Mouse (Mus musculus) embryonic facial prominence, embryonic 12.5 days (tissue): ENCODE measurements at regions not wholly inside any gene's neighbourhood (a gene's known extent, or its start where the extent isn't known, plus 50 kb on each side); places are given as distances from the start of the nearest gene placed in this dataset.
"Not testable (repeated sequence)": the region's sequence is repeated elsewhere in the genome, so short reads cannot be mapped to it uniquely, and the experiment has no call there.

Source experiments
- ATAC-seq: fragments of 200-750 bp; cut with Nextera tagmentation; 2 replicates; pipeline ENCODE4 v1.8.0; 2017; ENCODE audit not compliant: insufficient number of reproducible peaks, insufficient read depth, low FRiP score, low TSS enrichment
- H3K27ac ChIP-seq: fragments of 300-500 bp; sonication (generic); 2 replicates; pipeline ENCODE4 v1.5.1; 2016; ENCODE audit warnings: mild to moderate bottlenecking
- H3K27me3 ChIP-seq: fragments of 300-500 bp; sonication (generic); 2 replicates; pipeline ENCODE4 v1.6.1; 2016; ENCODE audit warnings: mild to moderate bottlenecking, moderate library complexity
- H3K36me3 ChIP-seq: fragments of 300-500 bp; sonication (generic); 2 replicates; pipeline ENCODE4 v1.6.1; 2016; ENCODE audit warnings: mild to moderate bottlenecking
- H3K4me1 ChIP-seq: fragments of 300-500 bp; sonication (generic); 2 replicates; pipeline ENCODE4 v1.6.1; 2016
- H3K4me2 ChIP-seq: fragments of 300-500 bp; sonication (generic); replicated peaks from 2 replicates; pipeline ENCODE4 v1.6.1; 2016; ENCODE audit warnings: mild to moderate bottlenecking, moderate library complexity
- H3K4me3 ChIP-seq: fragments of 300-500 bp; sonication (generic); 2 replicates; pipeline ENCODE4 v1.5.1; 2016; ENCODE audit warnings: mild to moderate bottlenecking
- H3K9ac ChIP-seq: fragments of 300-500 bp; sonication (generic); 2 replicates; pipeline ENCODE4 v1.6.1; 2016; ENCODE audit warnings: mild to moderate bottlenecking, moderate library complexity
- H3K9me3 ChIP-seq: fragments of 300-500 bp; sonication (generic); 2 replicates; pipeline ENCODE4 v1.6.1; 2016; ENCODE audit warnings: mild to moderate bottlenecking, moderate library complexity
- WGBS: fragments of 180-500 bp; shearing (Covaris S2); methylation state at CpG from one replicate; pipeline ENCODE4 v1.1.7; 2016; 5-methylcytosine and 5-hydroxymethylcytosine counted together

DNA sequence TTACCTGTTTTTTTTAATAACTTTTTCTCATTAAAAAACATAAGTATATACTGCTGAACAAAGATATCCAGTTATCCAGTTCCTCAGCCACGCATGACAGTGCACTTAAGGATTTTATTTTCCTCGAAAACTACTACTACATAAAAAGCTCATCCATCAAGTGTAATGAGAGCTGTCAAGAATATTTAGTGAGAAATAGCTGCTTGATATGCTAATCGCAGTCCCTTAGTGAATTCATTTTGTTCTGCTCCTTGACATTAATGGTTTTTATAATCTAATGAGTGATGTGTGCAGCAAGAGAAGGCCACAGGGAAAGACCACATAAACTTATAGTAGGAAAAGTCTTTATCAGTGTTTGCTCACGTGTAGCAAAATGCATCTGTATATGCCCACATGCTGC is 754.0 kb upstream of the Slc39a10 start:
- no peak overlapping the region for H3K4me2 ChIP-seq
- no peaks in the 10 kb centered on the region for H3K4me1 ChIP-seq
- 68% methylated on average over 4 of the region's 4 CpGs for WGBS
- no peak overlapping the region for H3K27ac ChIP-seq
- H3K9me3 ChIP-seq: no peaks in the 10 kb centered on the region
- no peak overlapping the region for H3K4me3 ChIP-seq
- H3K27me3 ChIP-seq: no peaks in the 10 kb centered on the region
- no peak for ATAC-seq
- H3K9ac ChIP-seq: no peak overlapping the region
- no peaks in the 10 kb centered on the region for H3K36me3 ChIP-seq

DNA sequence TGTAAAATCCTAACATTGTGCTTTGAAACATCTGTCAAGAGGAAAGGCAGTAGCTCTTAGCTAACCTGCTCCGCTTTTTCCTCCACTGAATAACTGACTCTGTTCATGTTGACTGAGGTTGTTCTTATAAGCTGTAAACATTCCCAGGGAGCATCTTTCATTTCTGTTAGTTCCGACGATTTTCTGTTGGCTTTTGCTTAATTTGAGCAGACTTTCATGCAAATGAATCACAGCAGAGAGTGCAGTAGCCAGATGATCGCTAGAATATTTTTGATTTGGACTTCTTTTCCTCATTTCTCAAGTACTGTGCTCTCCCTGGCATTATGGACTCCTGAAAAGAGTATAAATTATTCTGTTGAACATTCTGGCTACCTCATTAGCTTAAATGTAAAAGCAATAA is 713.9 kb upstream of the Slc39a10 start:
- WGBS: 81% methylated on average over 4 of the region's 4 CpGs
- H3K4me2 ChIP-seq: no peak overlapping the region

DNA sequence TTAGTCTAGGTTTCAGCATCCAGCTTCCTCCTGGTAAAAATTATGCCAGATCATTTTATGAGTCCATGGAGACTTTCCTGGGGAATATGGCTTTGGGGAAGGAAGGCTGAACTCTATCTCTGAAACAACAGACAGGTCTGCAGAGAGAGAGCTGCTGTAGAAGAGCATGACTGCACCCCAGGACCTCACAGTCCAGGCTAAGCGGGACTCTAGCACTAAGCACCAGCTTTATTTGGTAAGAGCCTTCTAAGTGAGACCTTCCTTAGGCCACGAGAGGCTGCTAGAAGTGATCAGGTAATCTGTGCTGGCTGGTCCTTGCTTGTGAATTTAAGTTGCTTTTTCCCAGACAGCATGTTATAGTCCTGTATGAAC is 711.3 kb upstream of the Slc39a10 start:
- ATAC-seq: no peak
- Histone ChIP-seq H3K27me3 (no peaks in the 10 kb centered on the region), H3K27ac (no peak overlapping the region), H3K9me3 (no peaks in the 10 kb centered on the region), H3K4me2 (no peak overlapping the region), H3K4me1 (no peaks in the 10 kb centered on the region), H3K9ac (no peak overlapping the region), H3K36me3 (no peaks in the 10 kb centered on the region), H3K4me3 (no peak overlapping the region)
- 34% methylated on average over 2 of the region's 2 CpGs for WGBS

More for the DNA sequence above, 713.9 kb upstream of the Slc39a10 start:
- no peaks in the 10 kb centered on the region for H3K9me3 ChIP-seq
- no peak for ATAC-seq
- no peak overlapping the region for H3K9ac ChIP-seq
- no peaks in the 10 kb centered on the region for H3K36me3 ChIP-seq
- H3K4me1 ChIP-seq: no peaks in the 10 kb centered on the region
- no peak overlapping the region for H3K27ac ChIP-seq
- H3K4me3 ChIP-seq: no peak overlapping the region
- no peaks in the 10 kb centered on the region for H3K27me3 ChIP-seq

DNA sequence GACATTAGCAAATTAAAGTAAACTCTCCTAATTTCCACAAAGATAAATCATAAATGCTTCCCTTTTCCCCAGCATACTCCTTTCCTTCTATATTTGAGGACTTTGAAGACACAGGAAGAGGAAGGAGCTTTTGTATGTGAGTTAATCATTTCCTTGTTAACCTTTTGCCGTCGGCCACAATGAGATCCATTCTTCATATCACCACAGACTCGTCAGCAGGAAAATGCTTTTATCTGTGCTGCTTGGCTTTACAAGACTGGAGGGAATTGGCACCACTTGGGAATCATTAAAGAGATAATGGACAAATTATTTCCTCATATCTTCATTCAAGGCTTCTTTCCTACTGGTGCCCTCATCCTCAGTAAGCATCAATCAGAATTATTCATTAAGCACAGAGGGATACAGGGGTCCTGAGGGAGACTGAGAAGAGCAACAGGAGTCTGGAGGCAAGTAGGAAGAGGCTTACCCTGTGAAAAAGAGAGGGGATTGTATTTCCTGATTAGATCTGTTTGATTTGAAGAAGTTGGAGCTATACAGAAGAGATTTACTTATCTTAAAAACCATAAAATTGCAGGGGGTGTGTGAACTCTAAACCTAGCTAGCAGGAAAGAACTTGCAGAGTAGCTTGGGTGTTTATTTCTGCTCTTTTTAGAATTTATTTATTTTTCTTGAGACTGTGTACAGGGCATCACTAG is 710.8 kb upstream of the Slc39a10 start:
- no peaks in the 10 kb centered on the region for H3K9me3 ChIP-seq
- no peak overlapping the region for H3K4me2 ChIP-seq
- no peaks in the 10 kb centered on the region for H3K27me3 ChIP-seq
- no peak overlapping the region for H3K27ac ChIP-seq
- WGBS: 21% methylated on average over 3 of the region's 3 CpGs
- no peak for ATAC-seq
- no peak overlapping the region for H3K9ac ChIP-seq
- H3K36me3 ChIP-seq: no peaks in the 10 kb centered on the region
- H3K4me1 ChIP-seq: no peaks in the 10 kb centered on the region
- no peak overlapping the region for H3K4me3 ChIP-seq

DNA sequence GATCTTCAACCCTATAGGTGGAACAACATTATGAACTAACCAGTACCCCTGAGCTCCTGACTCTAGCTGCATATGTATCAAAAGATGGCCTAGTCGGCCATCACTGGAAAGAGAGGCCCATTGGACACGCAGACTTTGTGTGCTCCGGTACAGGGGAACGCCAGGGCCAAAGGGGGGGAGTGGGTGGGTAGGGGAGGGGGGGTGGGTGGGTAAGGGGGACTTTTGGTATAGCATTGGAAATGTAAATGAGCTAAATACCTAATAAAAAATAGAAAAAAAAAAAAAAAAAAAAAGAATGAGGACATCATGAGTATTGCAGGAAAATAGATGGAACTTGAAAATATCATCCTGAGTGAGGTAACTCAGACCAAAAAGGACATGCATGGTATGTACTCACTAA is 701.0 kb upstream of the Slc39a10 start:
- not testable (repeated sequence) for H3K4me1 ChIP-seq, H3K36me3 ChIP-seq, H3K9me3 ChIP-seq, H3K4me2 ChIP-seq, H3K4me3 ChIP-seq, H3K9ac ChIP-seq, H3K27me3 ChIP-seq, H3K27ac ChIP-seq, ATAC-seq
- WGBS: 100% methylated on average over 2 of the region's 4 CpGs

DNA sequence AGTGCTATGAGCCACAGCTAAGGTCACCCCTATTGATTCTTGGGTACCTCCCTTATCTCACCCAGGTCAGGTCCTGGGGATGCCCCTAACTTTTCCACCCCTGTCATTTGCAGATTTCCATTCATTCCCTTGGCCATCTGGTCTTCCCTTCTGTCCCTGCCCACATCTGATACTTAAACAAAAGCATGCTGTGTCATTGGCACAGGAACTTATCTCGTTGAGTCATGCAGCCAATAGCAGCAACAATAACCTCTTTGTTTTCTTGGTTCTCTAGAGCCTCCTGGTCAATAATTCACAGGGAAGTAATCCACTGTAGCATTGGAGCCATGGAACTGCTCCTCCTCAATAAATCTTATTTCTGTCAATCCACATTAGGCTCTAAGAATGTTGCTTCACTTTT is 653.0 kb upstream of the Slc39a10 start:
- H3K4me3 ChIP-seq: no peak overlapping the region
- 21% methylated on average over 1 of the region's 1 CpGs for WGBS
- no peak for ATAC-seq

DNA sequence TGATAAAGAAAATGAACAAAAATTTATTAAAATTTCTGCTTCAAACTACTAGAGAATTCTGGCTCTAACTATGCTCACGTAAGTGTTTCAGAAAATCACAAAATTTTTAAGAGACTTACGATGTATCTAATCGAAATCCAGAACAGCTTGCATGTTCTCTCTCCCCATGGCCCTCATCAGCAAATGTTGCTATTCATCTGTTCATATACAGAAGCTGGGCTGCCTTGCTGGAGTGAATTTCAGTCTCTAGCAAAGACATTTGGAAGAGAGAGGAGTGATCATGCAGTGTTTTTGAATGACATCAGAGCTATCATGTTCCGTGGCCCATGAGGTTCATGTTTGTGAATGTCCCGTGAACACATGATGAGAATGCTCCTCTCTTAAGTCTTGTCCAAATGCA is 618.8 kb upstream of the Slc39a10 start:
- no peak for ATAC-seq
- H3K9ac ChIP-seq: no peak overlapping the region
- H3K27me3 ChIP-seq: no peaks in the 10 kb centered on the region
- H3K4me3 ChIP-seq: no peak overlapping the region
- 83% methylated on average over 5 of the region's 5 CpGs for WGBS
- no peaks in the 10 kb centered on the region for H3K4me1 ChIP-seq
- no peaks in the 10 kb centered on the region for H3K36me3 ChIP-seq
- no peaks in the 10 kb centered on the region for H3K9me3 ChIP-seq
- no peak overlapping the region for H3K27ac ChIP-seq
- H3K4me2 ChIP-seq: no peak overlapping the region

More for the DNA sequence above, 653.0 kb upstream of the Slc39a10 start:
- H3K4me2 ChIP-seq: no peak overlapping the region
- no peak overlapping the region for H3K27ac ChIP-seq
- no peaks in the 10 kb centered on the region for H3K9me3 ChIP-seq
- no peak overlapping the region for H3K9ac ChIP-seq
- H3K27me3 ChIP-seq: no peaks in the 10 kb centered on the region
- H3K4me1 ChIP-seq: no peaks in the 10 kb centered on the region
- no peaks in the 10 kb centered on the region for H3K36me3 ChIP-seq

DNA sequence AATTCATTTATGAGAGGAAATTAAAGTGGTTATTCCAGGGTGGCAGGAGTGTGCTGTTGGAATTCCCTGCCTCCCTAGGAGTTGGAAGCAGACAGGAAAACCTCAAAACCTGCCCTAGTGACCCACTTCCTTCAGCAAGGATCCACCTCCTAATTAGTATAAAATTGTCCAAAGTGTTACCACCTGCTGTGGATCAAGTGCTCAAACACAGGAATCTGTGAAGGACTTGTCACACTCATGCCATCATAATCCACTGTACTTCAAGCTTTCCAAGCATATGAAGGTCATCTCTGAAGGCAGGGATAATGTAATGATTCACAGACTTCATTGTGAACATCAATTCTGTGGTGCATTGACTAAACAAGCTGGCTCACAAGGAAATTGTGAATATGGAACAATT is 615.1 kb upstream of the Slc39a10 start:
- Histone ChIP-seq H3K27ac (no peak overlapping the region), H3K36me3 (no peaks in the 10 kb centered on the region), H3K4me1 (no peaks in the 10 kb centered on the region), H3K9ac (no peak overlapping the region), H3K4me2 (no peak overlapping the region), H3K9me3 (no peaks in the 10 kb centered on the region), H3K27me3 (no peaks in the 10 kb centered on the region), H3K4me3 (no peak overlapping the region)
- ATAC-seq: no peak

DNA sequence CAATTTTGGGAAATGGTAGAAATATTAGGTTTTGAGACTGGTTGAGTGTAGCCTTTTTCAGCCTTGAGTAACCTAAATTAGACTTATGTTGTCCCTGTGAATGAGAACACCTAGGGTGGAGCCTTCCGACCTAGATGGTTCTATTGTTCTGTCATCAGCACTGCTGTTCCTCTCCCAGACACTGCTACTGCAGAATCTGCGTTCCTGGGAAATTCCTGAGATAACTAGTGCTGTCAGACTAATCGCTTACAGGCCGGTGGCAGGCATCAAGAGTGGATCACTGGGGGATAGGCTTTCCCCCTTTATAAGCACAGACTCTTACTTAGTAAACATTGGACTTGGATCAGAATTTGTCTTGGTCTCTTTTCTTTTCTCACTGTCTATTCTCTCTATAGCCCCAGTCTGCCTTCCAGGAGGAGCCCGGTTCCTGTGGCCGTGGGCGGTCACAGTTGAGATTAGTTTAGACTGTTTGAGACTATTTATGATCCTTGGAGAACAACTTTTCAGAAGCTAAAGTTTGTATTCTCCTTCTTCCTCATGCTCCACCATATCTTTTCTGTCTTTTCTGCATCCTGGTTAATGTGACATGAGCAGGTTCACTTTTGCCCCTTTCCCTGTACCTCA is 596.0 kb upstream of the Slc39a10 start:
- Histone ChIP-seq H3K27me3 (no peaks in the 10 kb centered on the region), H3K27ac (no peak overlapping the region), H3K9me3 (no peaks in the 10 kb centered on the region), H3K4me1 (0 out of 2 replicates have a peak, but pooled peaks cover 2% of the 10 kb centered on the region), H3K9ac (no peak overlapping the region), H3K4me2 (no peak overlapping the region), H3K36me3 (no peaks in the 10 kb centered on the region), H3K4me3 (no peak overlapping the region)
- WGBS: 49% methylated on average over 7 of the region's 7 CpGs
- no peak for ATAC-seq

DNA sequence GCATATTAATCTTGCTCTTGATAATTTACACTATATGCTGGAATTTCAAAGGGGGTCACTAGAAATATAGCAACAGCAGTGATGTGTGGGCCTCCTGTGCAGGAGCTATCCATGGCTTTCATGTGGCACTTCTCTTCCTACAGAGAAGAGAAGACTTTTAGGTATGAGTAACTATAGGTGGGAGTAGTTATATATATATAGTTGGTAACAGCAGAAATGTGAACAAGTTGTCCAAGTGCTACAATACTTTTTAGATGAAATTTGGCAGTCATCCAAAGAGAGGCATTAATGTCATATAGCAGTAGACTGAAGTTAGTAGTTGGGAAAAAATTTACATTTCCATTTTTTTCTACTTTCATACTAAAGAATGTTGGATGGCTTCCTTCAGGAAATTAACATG is 593.4 kb upstream of the Slc39a10 start:
- Histone ChIP-seq H3K4me2 (no peak overlapping the region), H3K27me3 (no peaks in the 10 kb centered on the region), H3K4me3 (no peak overlapping the region), H3K9ac (no peak overlapping the region), H3K4me1 (0 out of 2 replicates have a peak, but pooled peaks cover 2% of the 10 kb centered on the region), H3K9me3 (no peaks in the 10 kb centered on the region), H3K36me3 (no peaks in the 10 kb centered on the region), H3K27ac (no peak overlapping the region)
- ATAC-seq: no peak

DNA sequence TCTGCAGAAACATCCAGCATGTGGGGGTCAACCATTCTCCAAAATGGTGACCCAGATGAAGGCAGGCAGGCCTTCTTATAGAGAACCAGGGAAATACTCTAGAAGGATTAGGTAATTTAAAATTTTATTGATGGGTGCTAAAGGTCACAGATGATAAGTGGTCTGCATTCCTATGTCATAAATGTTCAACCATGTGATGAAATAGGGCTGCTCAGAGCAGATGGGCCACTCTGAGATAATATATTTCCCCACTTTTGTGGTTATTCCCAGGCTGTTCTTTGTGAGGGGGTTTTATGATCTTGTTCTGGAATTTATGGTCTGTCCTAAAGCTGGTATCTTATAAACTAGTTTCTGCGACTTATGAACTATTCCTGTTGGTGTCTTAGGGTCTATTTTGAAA is 586.4 kb upstream of the Slc39a10 start:
- Histone ChIP-seq H3K9me3 (no peaks in the 10 kb centered on the region), H3K36me3 (no peaks in the 10 kb centered on the region), H3K9ac (no peak overlapping the region), H3K4me2 (no peak overlapping the region), H3K27ac (no peak overlapping the region), H3K4me3 (no peak overlapping the region), H3K4me1 (no peaks in the 10 kb centered on the region), H3K27me3 (no peaks in the 10 kb centered on the region)
- ATAC-seq: no peak
- 85% methylated on average over 1 of the region's 1 CpGs for WGBS

DNA sequence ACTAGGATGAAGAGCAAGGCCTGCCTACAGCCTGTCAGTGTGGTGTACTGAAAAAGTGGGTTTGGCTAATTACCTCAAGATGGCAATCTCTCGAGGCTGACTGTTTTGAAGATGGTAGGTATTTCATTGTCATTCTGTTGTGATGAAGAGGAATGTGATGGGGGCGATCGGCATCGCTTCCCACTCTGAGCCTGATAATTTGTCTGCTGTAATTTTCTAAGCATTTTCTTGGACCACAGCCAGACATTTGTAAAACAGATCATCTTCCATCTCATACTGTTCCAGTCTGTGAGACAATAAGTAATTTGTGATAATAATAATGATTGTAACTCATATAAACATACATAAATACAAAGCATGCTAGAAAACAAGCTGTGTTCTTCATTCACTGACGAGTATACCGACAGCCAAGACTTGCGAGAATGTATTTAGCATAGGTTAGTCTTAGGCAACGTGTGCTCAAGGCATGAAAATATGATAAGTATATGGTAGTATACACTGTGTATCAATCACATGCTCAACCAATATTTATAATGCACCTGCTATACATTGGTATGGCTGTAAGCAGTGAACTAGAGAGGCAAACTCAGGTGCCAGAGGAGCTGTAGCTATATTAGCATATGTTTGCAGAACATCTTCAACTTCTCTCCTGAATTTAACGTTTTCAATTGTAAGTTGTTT is 574.1 kb upstream of the Slc39a10 start:
- whole genome bisulfite sequencing: 75% methylated on average over 9 of the region's 9 CpGs
- H3K4me3 ChIP-seq: no peak overlapping the region
- H3K4me2 ChIP-seq: no peak overlapping the region
- H3K4me1 ChIP-seq: no peaks in the 10 kb centered on the region
- no peak overlapping the region for H3K9ac ChIP-seq
- no peak overlapping the region for H3K27ac ChIP-seq
- no peaks in the 10 kb centered on the region for H3K27me3 ChIP-seq
- no peaks in the 10 kb centered on the region for H3K9me3 ChIP-seq
- H3K36me3 ChIP-seq: no peaks in the 10 kb centered on the region
- no peak for ATAC-seq
